Mouse (Mus musculus): Measurements from ENCODE around the gene Lasp1.

Gene Lasp1

DNA sequence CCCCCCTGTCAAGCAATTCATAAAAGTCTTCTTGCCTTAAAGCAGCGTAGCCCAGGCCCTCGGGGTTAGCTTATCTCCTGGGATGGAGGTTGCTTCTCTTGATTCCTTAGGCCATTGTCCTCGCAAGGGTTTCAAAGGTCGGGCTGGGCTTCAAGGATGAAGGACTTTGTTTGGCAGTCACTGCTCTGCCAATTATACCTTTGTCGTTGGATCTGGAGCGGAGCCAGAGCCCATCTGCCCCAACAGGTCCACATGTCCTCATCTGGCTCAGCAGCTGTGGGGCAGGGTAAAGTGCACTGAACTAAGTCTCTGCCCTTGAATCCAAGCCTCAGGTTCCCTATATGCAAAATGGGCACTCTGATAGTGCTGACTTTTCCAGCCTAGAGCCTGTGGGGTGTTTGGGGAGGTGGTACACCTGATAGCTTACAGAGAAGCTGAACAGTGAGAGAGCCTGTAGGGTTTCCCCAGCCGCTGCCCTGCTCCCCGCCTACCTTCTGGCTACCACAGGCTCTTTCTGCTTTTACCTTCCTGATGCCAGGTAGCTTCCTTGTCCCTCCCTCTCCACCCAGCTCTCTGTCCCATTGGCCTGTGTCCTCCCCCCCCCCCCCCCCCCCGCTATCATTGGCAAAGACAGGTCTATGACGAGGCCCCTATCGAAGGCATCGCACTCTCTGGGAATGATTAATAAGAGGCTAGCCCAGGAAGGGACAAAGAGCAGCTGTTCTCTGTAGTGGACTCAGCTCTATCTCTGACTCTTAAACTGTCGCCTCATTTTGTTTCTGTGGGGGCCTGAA is 13.0 kb downstream of the Lasp1 start:
- no peak for DNase-seq (ENCODE audit: low read depth)

- no peak for DNase-seq (ENCODE audit: low read depth)
Measured at GRCm38 (mm10) chr11:97812491-97812921, 13.7 kb downstream of the Lasp1 start.

DNA sequence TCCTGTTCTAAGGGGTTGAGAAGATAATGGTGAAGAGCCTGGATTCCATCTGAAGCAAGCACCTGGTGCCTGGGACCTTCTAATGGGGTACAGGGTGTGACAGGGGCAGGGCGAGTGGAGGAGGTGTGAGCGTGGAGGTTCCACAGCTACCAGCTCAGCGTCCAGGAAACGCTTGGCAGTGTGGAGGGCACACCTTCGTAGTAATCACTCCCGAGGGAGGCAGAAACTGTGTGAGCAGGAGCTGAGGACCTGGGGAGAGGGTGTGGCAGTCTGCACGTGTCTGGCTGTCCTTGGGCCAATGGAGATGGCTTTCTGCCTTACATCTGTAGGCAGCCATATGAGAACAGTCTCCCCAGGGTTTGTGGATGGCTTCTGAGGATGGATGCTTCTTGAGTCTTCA is 14.3 kb downstream of the Lasp1 start:
- no peak for DNase-seq (ENCODE audit: low read depth)

DNA sequence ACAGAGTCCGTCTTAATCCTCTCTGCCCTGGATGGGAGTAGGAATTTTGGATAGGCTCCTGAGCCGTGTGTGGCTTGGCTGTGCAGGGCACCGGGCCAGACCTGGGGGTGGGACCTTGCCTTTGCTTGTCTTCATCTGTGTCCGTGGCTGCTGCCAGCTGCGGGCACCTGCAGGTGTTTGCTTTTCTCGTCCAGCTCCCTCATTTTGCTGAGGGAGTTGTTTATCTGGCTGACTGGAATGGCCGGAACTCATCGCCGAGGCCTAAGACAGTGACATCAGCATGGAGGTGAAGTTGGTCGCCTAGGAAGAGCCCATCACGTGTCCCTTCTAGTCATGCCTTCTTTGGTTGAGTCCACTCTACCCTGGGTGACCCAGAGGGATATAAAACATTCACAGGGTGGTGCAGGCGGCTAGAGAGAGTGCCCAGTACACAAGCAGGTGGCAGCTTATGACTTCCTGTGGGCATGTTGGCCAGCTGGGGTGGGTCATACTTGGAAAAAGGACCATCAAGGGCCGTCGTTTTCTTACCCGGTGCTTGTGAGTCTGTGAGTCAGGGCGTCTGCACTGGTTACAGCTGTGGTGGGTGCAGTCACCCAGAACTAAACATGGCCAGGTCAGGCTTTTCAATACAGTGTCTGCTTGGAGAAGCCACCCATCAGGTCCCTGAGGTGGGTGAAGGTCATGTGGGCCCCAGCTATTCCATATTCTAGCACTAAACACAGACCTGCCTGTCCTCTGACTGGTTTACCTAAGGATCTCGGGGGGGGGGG is 15.1 kb downstream of the Lasp1 start:
- DNase-seq (ENCODE audit: low read depth), result no peak

- no peak for DNase-seq (ENCODE audit: low read depth)
Measured at GRCm38 (mm10) chr11:97815736-97816135, 16.9 kb downstream of the Lasp1 start.

DNA sequence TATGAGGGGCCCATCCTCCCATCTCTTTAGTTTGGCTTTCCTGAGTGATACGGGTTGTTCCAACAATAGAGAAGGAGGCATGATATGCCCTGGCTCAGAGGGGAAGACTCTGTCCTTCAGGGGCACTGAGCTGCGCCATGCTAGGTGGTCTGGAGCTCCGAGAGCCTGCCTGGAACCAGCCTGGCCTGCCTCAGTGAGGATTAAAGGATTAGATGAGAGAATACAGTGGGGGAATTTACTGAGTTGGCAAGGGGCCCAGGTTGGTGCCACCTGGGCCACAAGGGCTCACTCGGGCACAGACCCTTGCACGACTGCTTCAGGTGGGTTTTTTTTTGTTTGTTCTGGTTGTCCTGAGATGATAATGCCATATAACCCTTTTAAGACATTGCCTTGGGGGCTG is 17.4 kb downstream of the Lasp1 start:
- DNase-seq (ENCODE audit: low read depth), result no peak

- DNase-seq (ENCODE audit: low read depth), result no peak
Measured at GRCm38 (mm10) chr11:97816916-97817315, 18.1 kb downstream of the Lasp1 start.

- no peak for DNase-seq (ENCODE audit: low read depth)
Measured at GRCm38 (mm10) chr11:97817379-97817778, 18.6 kb downstream of the Lasp1 start.

GRCm38 (mm10) chr11:97818003-97818402 is 19.2 kb downstream of the Lasp1 start:
- DNase-seq (ENCODE audit: low read depth), result no peak

GRCm38 (mm10) chr11:97818571-97818970 is 19.8 kb downstream of the Lasp1 start:
- DNase-seq (ENCODE audit: low read depth), result no peak

DNA sequence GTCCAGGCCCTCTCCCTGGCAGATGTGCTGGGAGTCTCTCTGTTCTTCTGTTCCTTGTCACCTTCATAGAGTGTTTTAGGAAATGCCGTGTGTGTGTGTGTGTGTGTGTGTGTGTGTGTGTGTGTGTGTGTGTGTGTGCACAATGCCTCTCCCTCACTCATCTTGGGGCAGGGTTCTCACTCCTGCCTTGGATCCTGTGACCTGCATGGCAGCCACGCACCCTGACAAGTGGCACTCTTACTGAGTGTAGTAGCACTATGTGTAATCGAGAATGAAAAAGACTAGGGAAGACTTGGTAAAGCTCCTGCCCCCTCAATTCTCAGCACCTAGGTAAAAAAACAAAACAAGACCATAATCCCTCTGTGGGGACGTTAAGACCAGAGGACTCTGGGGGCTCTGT is 20.3 kb downstream of the Lasp1 start:
- DNase-seq (ENCODE audit: low read depth), result no peak

- no peak for DNase-seq (ENCODE audit: low read depth)
Measured at GRCm38 (mm10) chr11:97819923-97820322, 21.1 kb downstream of the Lasp1 start.

DNA sequence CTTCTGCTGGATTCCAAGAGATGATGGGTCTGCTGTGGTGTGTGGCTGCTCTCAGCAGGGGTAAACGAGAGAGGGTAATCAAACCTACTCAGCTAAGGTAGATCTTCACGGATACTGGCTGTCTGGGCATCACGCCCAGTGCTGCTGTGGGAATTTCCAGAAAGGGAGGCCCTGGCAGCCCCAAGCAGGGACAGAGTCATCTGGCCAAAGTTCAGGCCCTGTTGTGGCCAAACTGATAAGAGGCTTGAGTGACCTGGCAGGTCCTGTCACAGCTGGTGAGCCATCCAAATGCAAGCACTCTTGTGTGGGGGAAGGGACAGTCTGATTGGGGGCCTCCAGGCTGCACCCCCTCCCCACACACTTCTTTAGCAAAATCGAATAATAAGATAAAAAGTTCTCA is 22.0 kb downstream of the Lasp1 start:
- peak; percentile 73 for DNase-seq (ENCODE audit: low read depth)

DNA sequence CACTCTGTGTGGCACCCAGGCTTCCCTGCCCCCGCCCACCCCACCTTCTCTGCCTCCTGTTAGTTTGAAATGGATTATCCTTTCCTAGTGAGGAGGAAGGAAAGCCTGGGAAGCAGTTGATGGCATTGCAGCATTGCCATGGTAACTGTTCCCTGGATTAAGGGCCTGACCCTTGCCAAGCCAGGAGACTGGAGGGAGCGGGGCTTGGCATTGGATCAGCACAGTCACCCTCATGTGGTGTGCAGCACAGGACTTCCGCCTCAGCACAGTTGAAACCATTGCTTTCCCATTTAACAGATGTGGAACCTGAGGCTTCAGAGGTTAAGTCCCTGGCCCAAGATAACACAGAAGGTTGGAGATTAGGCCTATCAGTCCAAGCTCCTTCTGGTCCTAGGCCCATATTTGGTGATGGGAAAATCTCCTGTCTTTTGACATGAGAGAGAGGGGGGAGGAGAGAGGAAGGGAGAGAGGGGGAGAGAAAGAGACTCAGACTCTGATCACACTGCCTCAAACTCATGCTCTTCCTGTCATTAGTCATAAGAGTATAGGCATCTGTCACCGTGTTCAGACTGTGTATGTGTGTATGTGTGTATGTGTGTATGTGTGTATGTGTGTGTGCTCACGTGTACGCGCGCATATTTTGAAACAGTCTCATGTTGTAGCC is 22.7 kb downstream of the Lasp1 start:
- DNase-seq (ENCODE audit: low read depth), result peak; percentile 91

DNA sequence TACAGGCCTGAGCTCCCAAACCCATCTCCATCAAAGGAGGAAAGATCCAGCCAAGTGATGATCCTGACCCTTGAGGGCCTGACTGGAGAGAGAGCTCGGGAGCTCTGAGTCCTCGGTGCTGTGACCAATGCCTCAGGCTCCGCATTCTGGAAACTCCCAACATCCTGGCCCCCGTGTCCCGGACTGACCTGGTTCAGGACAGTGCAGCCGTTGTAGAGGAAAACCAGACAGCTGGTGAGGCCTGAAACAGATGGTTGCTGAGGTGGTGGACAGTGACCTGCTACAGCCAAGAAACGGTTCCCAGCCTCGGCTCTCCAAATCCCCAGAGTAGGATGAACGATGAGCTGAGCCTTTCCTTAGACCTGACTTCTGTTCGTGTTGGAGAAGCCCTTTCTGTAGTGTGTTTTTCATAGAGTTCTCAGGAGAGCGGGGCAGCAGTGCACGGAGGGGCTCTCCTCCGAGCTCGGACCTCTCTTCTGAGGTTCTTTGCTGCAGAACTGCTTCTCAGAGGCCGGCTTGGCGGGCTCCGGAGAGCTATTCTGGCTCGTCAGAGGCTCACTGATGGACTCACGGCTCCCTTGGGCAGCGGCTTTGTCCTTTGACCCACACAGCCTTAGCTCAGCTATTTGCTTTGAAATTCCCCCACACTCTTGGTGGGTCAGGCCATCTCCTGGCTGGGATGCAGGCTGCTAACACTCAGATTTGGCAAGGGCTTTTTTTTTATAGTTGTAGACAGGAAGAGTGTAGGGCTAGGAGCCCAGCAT is 24.2 kb downstream of the Lasp1 start:
- no peak for DNase-seq (ENCODE audit: low read depth)

DNA sequence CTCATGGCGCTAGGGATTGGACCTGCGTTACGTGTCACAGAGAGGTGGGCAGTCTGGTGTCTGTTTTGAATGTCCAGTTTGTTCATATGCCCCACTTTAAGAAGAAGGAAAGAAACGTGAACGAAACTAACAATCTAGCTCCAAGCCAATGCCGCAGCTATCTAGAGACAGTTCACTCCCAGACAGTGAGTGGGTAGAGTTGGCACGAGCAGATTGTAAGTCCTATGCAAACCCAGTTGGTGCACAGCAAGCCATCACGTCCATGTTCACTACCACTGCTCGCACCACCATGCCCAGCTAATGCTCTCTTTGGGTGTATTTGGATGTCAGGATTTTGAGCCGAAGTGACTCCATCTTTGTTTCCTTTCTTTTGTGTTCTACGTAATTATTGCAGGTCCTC is 25.4 kb downstream of the Lasp1 start:
- DNase-seq (ENCODE audit: low read depth), result no peak

DNA sequence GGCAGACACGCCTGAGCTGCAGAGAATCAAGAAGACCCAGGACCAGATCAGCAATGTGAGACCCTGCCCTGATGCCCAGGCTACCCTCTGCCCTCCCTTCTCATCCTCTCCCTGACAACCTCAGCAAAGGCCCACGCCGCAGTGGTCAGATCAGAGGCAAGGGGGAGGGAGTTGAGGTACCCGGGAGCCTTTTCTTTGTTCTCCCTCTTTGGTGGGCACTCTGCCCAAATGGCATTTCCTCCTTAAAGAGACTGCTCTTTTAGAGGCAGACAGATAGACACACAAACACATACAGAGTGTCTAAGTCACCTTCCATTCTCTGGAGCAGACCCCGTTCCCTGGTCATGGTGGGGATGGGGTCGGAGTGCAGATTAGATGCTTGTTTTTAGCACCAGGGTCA is 26.1 kb downstream of the Lasp1 start:
- DNase-seq (ENCODE audit: low read depth), result no peak

- peak; percentile 62 for DNase-seq (ENCODE audit: low read depth)
Measured at GRCm38 (mm10) chr11:97825295-97825694, 26.5 kb downstream of the Lasp1 start.

DNA sequence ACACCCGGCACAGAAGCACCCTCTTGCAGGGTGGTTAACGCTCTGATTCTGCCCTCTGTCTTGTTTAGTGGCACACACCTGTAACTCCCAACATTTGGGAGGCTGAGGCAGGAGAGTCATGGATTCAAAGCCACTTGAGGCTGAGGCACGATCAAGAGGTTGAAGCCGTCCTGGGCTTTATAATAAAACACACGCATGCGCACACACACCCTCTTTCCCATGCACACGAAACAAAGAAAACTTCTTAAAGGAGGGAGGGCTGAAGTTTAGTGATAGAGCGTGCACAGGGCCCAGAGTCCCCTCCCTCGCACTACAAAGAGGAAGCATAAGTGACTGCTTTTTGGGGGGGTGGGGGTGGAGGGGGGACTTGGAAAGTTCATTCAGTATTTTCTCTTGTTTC is 27.2 kb downstream of the Lasp1 start:
- peak; percentile 36 for DNase-seq (ENCODE audit: low read depth)

GRCm38 (mm10) chr11:97826414-97826813 is 27.6 kb downstream of the Lasp1 start:
- peak; percentile 71 for DNase-seq (ENCODE audit: low read depth)

- no peak for DNase-seq (ENCODE audit: low read depth)
Measured at GRCm38 (mm10) chr11:97827654-97828053, 28.9 kb downstream of the Lasp1 start.

DNA sequence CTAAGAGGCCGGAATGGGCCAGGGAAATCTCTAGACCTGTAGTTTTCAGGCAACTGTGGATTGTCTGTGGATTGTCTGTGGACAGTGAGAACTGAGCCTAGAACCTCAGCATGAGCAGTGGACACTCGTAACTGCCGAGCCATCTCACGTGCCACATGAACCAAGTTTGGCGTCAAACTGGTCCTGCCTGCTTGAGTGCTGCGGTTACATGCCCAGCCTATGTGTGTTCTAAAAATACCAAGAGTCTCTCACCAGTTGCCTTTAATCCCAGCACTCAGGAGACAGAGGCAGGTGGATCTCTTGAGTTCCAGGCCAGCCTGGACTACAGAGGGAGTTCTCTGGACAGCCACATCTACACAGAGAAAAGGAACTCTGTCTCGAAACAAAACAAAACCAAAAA is 30.6 kb downstream of the Lasp1 start:
- no peak for DNase-seq (ENCODE audit: low read depth)
